Mouse (Mus musculus): ENCODE measurements at regions not wholly inside any gene's neighbourhood (a gene's known extent, or its start where the extent isn't known, plus 50 kb on each side); places are given as distances from the start of the nearest gene placed in this dataset.

- DNase-seq: no peak
Measured at GRCm38 (mm10) chr13:15802043-15802795, 209.4 kb upstream of the Inhba start.

DNA sequence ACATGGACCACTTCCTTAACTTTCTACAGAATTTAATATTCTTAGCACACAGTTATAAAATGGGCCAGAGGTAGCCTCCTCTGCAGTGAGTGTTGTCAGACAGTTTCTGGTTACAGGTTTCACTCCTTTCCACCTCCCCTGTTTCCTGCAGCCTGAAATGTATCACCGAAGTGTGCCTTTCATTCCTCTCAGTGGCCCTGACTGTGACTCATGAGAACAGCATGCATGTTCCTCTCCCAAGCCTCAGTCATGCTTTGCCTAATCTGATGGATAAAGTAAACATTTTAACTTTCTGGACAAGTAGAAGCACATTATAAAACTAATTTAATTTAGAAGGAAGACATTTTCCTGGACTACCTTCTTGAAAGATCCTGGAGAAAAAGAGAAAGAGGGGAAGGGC is 207.7 kb upstream of the Inhba start:
- no peak for DNase-seq

DNA sequence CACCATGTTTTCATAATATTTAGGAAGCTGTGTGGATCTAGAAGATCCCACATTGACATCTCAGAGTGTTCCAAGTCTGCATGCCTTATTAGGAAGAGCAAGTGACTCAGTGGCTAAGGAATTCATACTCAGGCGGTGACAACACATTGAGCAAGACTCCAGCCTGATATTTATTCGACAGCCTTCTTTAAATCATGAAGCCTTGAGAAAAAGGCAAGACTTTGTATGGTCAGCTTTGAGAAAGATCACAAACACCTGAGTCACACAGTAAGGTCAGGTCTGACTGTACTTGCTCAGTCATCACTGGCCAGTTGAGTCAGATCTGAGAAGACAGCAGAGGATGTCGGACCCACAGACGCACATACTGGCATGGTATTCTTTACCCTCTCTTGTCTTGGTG is 204.7 kb upstream of the Inhba start:
- DNase-seq: no peak

- no peak for DNase-seq
Measured at GRCm38 (mm10) chr13:15822261-15822850, 189.3 kb upstream of the Inhba start.

DNA sequence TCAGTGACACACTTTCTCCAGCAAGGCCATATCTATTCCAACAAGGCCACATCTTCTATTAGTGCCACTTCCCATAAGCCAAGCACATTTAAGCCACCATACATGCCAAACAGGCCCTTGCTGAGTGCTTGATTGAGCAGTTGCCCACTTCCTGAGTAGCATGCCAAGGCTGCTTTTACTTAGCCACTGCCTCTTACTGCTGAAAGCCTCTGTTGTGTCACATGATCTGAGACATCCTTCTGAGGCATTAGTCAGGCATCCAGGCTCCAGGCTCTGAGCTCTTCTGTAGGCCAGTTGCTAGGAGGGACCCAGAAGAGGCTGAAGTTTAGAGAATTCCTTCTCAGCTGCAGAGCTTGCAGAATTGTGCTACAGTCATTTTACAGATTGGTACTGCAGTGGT is 165.8 kb upstream of the Inhba start:
- DNase-seq: peak; percentile 7

DNA sequence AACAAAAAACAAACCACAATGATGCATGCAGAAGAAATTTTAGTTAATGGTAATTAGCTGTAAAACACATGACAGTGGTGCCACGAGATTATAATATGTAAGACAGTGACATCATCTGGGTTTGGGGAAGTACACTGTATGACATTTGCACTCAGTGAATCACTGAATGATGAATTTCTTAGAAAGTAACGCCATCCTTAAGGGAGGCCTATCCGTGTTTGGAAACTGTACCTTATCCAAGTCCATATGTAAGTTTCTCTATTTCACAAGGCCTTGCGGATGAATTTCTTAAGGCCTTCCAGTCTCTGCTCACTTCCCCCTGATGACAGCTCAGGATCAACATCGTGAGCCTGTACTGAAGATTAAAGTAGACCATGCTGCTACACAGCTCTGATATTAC is 163.6 kb upstream of the Inhba start:
- no peak for DNase-seq

- no peak for DNase-seq
Measured at GRCm38 (mm10) chr13:15849129-15849528, 162.5 kb upstream of the Inhba start.

DNA sequence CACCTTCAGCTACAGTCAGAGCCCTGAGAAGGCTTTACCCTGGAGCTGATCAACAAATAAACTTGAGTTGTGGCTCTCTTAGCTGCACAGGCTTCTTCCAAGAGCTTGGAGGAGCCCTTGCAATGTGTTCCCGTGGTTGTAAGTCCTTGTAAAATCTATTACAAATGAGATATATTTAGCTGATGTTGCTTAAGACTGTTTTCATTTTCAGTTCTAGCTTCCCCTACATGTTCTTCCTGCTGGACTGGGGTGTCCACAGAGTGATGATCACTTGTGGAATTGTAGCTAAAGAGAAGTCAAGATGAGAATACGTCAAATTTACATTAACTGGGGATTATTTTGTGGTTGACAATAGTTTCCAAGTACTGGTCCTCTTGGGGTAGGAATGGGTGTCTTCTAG is 161.3 kb upstream of the Inhba start:
- DNase-seq: no peak

DNA sequence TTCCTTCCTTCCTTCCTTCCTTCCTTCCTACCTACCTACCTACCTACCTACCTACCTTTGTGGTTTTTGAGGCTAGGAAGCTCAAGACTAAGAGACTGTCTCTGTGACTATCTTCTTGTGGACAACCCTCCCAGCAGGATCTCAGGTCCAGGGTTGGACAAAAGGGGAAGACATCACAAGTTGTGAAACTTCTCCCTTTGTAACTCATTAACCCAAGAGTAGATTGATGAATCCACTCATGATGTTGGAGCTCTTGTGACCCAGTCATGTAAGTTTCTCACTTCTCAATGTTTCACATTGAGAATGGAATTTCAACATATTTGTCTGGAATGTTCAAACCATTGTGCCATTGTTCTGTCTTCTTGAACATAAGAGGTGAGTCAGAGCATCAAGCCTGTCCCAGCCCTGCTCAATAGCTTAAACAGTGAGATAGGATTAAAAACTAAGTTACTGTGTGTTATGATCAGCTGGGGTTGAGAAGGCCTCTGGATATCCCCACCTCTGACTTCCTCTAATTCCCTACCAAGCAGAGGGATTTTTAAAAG is 158.6 kb upstream of the Inhba start:
- no peak for DNase-seq

- DNase-seq: no peak
Measured at GRCm38 (mm10) chr13:15862941-15863340, 148.7 kb upstream of the Inhba start.

GRCm38 (mm10) chr13:15863344-15863743 is 148.3 kb upstream of the Inhba start:
- no peak for DNase-seq

- no peak for DNase-seq
Measured at GRCm38 (mm10) chr13:15867046-15867561, 144.5 kb upstream of the Inhba start.

DNA sequence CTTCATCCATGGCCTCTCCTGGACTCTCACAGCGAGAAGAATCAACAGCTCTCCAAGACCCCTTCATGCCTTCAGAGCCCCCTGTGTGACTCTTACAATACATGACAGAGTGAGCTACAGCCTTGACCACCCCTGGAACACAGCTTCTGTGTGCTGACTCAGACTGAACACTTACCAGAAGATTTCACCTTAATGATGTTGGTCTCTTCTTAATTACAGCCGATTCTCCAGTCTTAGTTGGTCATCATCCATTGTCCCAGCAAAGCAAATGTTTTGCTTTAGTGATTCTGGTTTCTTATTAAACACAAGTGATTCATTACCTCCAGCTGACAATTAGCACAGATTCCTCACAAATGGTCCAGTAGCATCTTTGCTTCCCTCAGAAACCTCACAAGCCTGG is 134.0 kb upstream of the Inhba start:
- DNase-seq: no peak

DNA sequence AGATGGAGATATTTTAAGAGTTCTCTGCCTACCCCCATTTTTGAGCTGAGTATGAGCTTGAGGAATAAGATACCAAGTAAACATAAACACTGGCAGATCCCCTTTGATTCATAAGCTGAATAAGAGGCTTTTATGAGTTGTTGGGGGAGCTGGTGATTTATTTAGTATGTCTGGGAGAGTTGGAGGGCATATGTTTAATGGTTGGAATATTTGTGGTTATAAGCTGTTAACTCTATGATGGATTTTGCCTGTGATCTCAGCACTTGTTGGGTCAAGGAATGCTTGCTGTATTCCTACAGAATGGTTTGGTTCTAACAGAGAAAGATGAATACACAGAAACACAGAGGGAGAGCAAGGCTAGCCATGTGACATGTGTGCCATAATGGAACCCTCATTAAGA is 132.1 kb upstream of the Inhba start:
- DNase-seq: no peak

GRCm38 (mm10) chr13:15890794-15891193 is 120.9 kb upstream of the Inhba start:
- no peak for DNase-seq

GRCm38 (mm10) chr13:15891403-15891802 is 120.2 kb upstream of the Inhba start:
- DNase-seq: no peak

- no peak for DNase-seq
Measured at GRCm38 (mm10) chr13:15898201-15898600, 113.5 kb upstream of the Inhba start.

- DNase-seq: no peak
Measured at GRCm38 (mm10) chr13:15901710-15902675, 109.7 kb upstream of the Inhba start.

GRCm38 (mm10) chr13:15907806-15908205 is 103.8 kb upstream of the Inhba start:
- DNase-seq: no peak

DNA sequence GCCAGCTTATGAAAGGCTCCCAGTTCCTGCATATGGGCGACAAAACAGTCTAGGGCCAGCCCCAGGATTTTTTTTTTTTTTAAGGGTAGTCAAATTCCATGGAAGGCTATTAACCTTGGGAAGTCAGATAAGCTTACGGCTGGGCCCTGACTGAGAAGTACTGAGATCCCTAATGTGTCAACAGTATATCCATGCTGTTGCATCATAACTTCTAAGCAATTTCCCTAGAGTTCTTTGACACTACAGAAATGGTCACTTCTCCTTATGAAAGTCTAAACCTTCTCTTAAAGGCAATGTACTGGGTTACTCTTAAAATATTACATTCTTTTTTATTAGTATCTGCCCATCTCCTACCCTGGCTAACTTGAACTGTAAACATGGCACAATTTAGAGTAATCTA is 101.1 kb upstream of the Inhba start:
- no peak for DNase-seq

- DNase-seq: no peak
Measured at GRCm38 (mm10) chr13:15911263-15911662, 100.4 kb upstream of the Inhba start.

DNA sequence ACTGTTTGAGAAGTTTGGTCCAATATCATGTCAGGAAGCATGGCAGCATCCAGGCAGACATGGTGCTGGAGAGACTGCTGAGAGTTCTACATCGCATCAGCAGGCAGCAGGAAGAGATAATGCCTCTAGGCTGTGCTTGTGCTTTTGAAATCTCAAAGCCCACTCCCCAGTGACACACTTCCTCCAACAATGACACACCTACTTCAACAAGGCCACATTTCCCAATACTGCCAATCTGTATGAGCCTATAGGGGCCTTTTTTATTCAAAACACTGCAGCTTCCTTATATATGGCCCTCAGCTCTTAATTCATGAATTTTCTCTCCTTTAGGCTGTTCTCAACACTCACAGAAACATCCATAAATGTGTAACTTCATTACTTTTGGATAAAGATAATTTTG is 97.4 kb upstream of the Inhba start:
- no peak for DNase-seq

DNA sequence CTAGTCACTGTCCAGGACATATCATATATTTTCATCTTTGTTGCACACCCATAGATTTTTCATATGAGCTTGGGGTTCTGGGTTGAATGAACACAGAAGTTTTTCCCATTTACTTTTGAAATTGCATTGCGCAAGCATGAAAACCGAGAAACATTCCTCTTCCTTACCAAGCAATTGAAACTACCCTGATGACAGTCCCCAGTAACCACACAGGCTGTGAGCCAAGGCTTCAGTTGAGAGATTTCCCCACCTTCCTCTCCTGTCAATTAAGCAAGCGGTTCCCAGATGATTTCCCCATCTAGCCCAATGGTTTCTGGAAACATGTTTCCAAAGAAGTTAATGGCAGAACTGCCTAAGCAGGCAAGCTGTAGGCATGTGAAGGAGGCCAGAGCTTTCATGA is 81.8 kb upstream of the Inhba start:
- no peak for DNase-seq

Measured in thymus, postnatal 4 days (tissue).